Mouse (Mus musculus) left cerebral cortex, adult 9 months (tissue): ENCODE results near the gene Dpf3.

Experiments
- DNase-seq, 2 experiments: peaks; one replicate each; pipeline ENCODE4 v3.0.0; 2022; ENCODE audit warnings: low spot score in 2 of 2

Gene Dpf3

DNA sequence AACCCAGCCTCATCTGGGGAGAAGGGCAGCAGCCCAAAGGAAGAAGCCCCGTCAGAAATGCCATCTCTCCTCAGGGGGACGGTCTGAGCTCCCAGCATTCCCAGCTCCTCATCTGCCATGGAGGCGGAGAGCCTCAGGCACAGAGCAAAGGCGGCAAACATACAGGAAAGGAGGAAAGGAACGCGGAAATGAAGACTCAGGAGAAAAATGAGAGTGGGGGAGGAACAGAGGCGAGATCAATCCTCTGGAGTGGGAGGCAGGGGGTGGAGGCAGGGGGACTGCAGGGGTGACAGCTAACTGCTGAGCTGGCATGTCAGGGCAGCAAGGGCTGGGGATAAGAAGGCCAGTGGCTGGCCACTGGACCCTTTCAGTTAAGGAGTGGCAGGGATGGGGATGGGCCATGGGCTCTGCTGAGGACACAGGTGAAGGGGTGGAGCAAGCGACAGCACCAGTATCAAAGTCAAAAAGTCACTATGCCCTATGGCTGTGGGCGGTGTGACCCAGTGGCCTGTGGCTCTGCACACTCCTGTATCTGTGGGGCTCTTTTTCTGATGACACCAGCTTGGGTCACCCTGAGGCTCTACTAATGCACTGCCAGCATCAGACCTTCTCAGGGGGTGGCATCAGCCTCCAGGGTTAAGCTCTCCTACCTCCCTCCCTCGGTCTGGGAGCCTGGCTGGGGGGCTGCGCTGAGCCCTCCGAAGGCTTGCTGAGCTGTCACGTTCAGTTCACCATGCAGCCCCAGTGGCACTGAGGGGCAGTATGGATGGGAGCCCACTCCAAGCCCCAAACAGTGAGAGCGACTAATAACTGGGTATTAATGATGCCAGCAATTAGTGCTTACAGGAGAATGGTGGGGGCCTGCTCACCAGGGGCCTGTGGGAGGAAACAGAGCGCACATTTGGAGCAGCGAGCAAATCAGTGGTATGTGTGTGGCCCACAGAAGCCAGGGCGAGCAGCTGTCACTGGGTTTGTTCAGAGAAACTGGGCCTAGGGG is 200.7 kb downstream of the Dpf3 start:
- DNase-seq: no peak

DNA sequence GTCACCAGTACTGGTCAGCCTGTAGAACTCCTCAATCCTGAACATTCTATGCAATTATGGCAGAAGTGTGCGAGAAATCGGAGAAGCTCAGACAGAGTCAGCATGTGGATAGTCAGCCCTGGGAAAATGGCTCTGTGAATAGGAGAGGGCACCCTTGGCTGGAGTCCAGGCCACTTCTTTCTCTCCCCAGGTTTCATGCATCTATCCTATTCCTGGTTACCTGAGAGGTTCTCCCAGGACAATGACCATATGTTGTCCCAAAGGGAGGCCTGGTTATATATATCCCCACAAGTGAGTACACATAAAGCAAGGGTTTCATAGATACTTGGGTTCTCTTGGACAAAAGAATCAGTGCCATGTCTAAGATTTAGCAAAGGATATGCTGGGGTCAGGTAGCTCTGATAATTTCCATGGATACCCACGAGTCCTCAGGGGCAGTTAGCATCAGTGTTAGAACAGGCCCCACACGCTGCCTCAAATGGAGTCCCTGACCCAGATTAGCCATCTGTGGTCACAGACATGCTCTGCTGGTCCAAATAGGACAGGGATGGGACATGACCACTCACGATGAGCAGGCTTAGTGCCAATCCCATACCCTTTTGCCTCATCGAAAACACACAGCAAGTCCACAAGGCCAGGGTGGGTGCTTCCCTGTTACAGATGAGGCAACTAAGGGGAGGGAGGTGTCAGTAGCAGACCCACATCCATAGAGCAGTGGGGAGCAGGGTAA is 203.8 kb downstream of the Dpf3 start:
- DNase-seq: no peak

- DNase-seq: peak in 1 of 2 experiments; percentile 25
Measured at GRCm38 (mm10) chr12:83277537-83278441, 209.7 kb downstream of the Dpf3 start.

- DNase-seq: no peak
Measured at GRCm38 (mm10) chr12:83271215-83271614, 216.3 kb downstream of the Dpf3 start.

- peak in 1 of 2 experiments; percentile 49 for DNase-seq
Measured at GRCm38 (mm10) chr12:83268504-83268922, 219.0 kb downstream of the Dpf3 start.

DNA sequence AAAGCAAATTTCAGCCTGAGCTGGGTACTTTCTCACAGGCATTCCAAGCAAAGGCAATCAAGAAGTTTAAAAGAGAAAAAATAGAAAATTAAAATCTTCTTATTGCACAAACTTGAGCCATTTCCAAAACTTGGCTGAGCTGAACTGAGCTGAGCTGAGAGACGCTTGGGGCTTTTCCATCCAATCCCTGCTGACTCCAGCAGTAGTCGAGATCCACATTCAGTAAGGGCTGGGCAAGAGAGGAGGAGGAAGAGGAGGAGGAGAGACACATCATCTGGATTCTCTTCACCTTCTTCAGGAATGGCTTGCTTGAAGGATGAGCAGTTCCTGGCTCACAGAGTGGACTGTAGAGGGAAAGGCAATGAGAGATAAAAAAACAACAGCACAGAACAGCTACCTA is 227.0 kb downstream of the Dpf3 start:
- no peak for DNase-seq

GRCm38 (mm10) chr12:83254399-83254798 is 233.1 kb downstream of the Dpf3 start:
- no peak for DNase-seq

DNA sequence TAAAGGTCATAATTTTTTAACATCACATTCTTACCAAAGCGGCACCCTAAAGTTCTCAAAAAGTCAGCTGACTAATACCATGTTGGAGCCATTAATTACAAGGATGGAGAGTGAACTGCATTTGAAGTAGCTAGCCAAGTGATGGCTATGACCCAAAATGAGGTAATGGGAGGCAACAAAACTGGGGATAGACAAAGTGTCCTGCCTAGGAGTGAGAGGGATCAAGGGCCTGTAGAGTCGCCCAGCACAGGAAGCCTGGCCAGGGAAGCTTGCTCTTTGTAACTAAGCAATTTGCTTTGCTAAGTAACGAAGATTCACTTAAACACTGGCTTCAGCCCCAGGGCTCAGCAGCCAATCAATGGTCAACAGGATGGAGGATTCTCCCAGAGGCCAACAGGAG is 238.4 kb downstream of the Dpf3 start:
- no peak for DNase-seq

GRCm38 (mm10) chr12:83248636-83249035 is 238.9 kb downstream of the Dpf3 start:
- DNase-seq: no peak

GRCm38 (mm10) chr12:83247669-83248068 is 239.8 kb downstream of the Dpf3 start:
- no peak for DNase-seq

DNA sequence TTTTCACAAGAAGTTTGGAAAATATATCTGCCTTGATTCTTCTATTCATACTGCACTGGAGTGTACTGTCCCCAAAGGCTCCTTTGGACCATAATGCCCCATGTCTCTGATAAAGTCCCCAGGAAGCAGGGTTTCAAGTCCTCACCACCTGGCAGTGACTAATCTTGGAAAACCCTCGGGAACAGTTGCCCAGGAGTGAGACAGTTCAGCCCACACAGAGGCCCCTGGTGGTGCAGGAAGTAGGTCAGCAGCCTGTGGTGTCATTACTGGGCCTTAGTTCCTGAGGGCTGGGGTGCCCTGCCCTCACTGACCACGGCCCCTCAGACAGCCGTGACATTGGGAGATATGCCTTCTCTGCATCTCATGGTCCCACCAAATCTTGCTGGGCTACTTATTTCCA is 246.5 kb downstream of the Dpf3 start:
- DNase-seq: peak in 1 of 2 experiments; percentile 13

GRCm38 (mm10) chr12:83240571-83240970 is 246.9 kb downstream of the Dpf3 start:
- no peak for DNase-seq

DNA sequence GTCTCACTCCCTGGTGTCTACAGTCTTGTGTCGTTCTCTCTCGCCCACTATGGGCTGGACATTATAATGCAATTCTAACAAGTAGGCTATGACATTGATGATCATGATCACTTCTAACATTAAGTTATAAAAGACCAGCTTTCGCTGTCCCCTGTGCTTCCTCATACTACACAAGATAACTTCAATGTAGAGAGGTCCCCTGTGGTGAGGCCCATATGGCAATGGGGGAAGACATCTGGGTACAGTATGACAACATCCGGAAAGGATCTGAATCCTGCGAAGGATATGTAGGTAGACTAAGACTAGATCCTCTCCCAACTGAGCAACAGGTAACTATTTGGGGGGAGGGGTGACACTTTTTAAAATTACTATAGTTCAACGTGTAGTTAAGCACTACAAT is 251.7 kb downstream of the Dpf3 start:
- no peak for DNase-seq

DNA sequence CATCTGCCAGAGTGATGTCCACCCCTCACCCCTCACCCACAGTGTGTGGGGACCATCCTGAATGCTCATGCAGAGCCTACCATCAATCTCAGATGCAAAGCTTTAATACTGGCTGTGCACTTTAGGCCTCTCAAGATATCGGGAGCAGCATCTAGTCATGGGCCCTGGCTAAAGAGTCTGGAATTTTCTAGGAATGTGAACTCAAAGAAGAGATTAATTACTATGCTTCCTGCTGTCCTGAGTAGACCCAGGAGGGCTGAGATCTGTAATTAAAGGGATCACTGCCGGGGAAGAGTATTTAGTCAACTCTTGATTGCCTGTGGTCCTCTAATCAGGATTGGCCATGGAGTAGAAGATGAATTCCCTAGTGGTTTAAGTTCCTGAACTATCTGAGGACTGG is 252.5 kb downstream of the Dpf3 start:
- no peak for DNase-seq

DNA sequence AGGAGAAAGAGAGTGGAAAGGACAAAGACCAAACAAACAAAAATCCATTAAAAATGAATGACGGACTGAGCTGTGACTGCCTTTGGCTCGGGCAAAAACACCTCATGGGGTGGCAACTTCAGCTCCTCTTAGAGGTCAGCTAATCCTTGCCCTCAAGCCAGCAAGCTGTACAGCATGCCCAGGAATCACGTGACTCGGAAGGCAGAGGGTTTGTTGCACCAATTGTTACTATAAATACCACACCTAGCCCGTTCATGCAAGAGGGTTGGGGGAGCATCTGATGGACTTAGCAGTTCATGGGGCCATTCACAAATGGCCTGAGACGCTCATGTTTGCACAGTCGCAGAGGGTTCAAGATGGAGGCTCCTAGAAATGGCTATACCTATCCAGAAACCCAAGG is 253.9 kb downstream of the Dpf3 start:
- DNase-seq: no peak

GRCm38 (mm10) chr12:83232916-83233315 is 254.6 kb downstream of the Dpf3 start:
- DNase-seq: no peak

DNA sequence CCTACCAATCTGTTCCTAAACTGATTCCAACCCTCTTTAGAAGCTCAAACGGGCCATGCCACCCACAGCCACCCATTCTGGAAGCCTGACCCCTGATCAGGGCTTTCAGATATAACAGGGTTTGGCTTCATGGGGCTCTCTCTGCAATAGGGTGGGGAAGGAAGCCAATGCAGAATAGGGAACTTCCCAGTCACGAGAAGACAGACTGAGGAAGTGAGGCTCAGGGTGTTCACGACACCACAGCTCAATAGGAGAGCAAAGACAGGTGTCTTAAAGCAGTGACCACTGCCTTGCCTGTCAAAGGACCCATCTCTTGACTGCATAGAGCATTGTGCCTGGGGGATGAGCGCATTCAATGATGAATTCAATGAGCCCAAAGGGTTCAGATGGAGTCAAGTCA is 256.3 kb downstream of the Dpf3 start:
- DNase-seq: no peak

GRCm38 (mm10) chr12:83229683-83230082 is 257.8 kb downstream of the Dpf3 start:
- no peak for DNase-seq

- DNase-seq: no peak
Measured at GRCm38 (mm10) chr12:83227014-83227413, 260.5 kb downstream of the Dpf3 start.

DNA sequence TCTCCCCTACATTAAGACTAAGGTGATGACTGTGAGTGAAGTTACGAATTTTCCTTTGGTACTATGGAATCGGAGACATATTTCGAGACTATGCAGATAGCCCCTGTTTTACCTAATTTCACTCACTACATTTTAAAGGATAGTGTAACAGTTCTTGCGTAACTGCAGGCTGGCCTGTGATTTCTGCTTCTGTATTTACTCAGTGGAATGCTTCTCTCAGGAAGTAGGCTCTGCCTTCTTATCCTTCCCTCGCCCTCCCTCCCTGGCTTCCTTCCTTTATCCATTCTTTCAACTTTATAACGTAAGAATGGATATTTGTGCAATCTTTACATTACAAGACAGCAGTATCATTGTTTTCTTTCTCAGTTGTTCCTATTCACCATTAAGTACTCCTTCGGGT is 266.6 kb downstream of the Dpf3 start:
- DNase-seq: no peak

GRCm38 (mm10) chr12:83213879-83214341 is 273.6 kb downstream of the Dpf3 start:
- no peak for DNase-seq

- no peak for DNase-seq
Measured at GRCm38 (mm10) chr12:83211976-83212375, 275.5 kb downstream of the Dpf3 start.
